Mouse (Mus musculus) mature B cell (primary cell): ENCODE measurements around the gene Pkp4.

Experiments
- in situ Hi-C: fragments of 300-500 bp; cut with MboI; formaldehyde crosslinking; loops from 2 replicates; pipeline ENCODE4 v1.14.3; 2019

The Pkp4 gene

GRCm38 (mm10) chr2:59272713-59273112, 112.1 kb downstream of the Pkp4 start:
- in situ Hi-C loops: no loop called here

GRCm38 (mm10) chr2:59280914-59281562, 120.4 kb downstream of the Pkp4 start:
- in situ Hi-C loops: no loop called here

GRCm38 (mm10) chr2:59282966-59283365, 122.3 kb downstream of the Pkp4 start:
- in situ Hi-C loops: no loop called here

GRCm38 (mm10) chr2:59284216-59284615, 123.6 kb downstream of the Pkp4 start:
- in situ Hi-C loops: no loop called here

GRCm38 (mm10) chr2:59284734-59285490, 124.3 kb downstream of the Pkp4 start:
- in situ Hi-C loops: no loop called here

- in situ Hi-C loops: no loop called here
Measured at GRCm38 (mm10) chr2:59285581-59285980, 124.9 kb downstream of the Pkp4 start.

- in situ Hi-C loops: no loop called here
Measured at GRCm38 (mm10) chr2:59286247-59286646, 125.6 kb downstream of the Pkp4 start.

- in situ Hi-C loops: no loop called here
Measured at GRCm38 (mm10) chr2:59287630-59288029, 127.0 kb downstream of the Pkp4 start.

GRCm38 (mm10) chr2:59289411-59289810, 128.8 kb downstream of the Pkp4 start:
- in situ Hi-C loops: no loop called here

- in situ Hi-C loops: no loop called here
Measured at GRCm38 (mm10) chr2:59290391-59290790, 129.7 kb downstream of the Pkp4 start.

GRCm38 (mm10) chr2:59299831-59300230, 139.2 kb downstream of the Pkp4 start:
- in situ Hi-C loops: no loop called here

GRCm38 (mm10) chr2:59301671-59302070, 141.0 kb downstream of the Pkp4 start:
- in situ Hi-C loops: no loop called here

- in situ Hi-C loops: no loop called here
Measured at GRCm38 (mm10) chr2:59302430-59302829, 141.8 kb downstream of the Pkp4 start.

GRCm38 (mm10) chr2:59303530-59304063, 142.9 kb downstream of the Pkp4 start:
- in situ Hi-C loops: no loop called here

GRCm38 (mm10) chr2:59307302-59307701, 146.7 kb downstream of the Pkp4 start:
- in situ Hi-C loops: no loop called here

- in situ Hi-C loops: no loop called here
Measured at GRCm38 (mm10) chr2:59308055-59308454, 147.4 kb downstream of the Pkp4 start.

GRCm38 (mm10) chr2:59313293-59313692, 152.6 kb downstream of the Pkp4 start:
- in situ Hi-C loops: no loop called here

- in situ Hi-C loops: no loop called here
Measured at GRCm38 (mm10) chr2:59318631-59319030, 158.0 kb downstream of the Pkp4 start.

- in situ Hi-C loops: no loop called here
Measured at GRCm38 (mm10) chr2:59327946-59328345, 167.3 kb downstream of the Pkp4 start.

- in situ Hi-C loops: no loop called here
Measured at GRCm38 (mm10) chr2:59331093-59331492, 170.4 kb downstream of the Pkp4 start.

GRCm38 (mm10) chr2:59332523-59332922, 171.9 kb downstream of the Pkp4 start:
- in situ Hi-C loops: no loop called here

- in situ Hi-C loops: no loop called here
Measured at GRCm38 (mm10) chr2:59338501-59338900, 177.9 kb downstream of the Pkp4 start.

GRCm38 (mm10) chr2:59338926-59339325, 178.3 kb downstream of the Pkp4 start:
- in situ Hi-C loops: no loop called here
